Mouse (Mus musculus): Measurements from ENCODE around the gene Supt20.

DNA sequence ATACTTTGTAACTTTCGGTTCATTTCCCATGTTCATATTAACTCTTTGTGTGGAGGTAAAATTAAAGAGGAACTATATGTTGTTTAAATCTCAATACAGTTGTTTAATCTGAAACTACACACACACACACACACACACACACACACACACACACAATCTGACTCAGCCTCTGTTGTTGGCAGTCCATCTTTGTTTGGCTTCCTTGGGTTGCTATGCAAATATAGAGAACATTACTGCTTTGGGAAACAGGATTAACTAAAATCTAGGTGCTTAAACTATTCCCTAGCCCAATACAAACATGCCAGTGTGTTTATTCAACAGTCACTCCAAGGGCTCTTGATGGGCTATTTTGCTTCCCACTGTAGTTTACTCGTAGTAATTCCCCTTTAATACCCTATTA lies 5.4 kb upstream of the Supt20 start:
- TF ChIP-seq POLR2A (IDR thresholded peaks at IDR 0.05; ENCODE audit: extremely low read depth, insufficient read depth, low read length) (no peak), CTCF (IDR thresholded peaks at IDR 0.05; ENCODE audit: extremely low read depth, insufficient read depth, low read length) (no peak)
